Mouse (Mus musculus) lung, postnatal 36 days (tissue): ENCODE measurements around the gene Atp5g1.

Source experiments
- DNase-seq: peaks from one replicate; pipeline ENCODE4 v3.0.0; 2022; ENCODE audit warnings: mixed read lengths

Atp5g1 gene

DNA sequence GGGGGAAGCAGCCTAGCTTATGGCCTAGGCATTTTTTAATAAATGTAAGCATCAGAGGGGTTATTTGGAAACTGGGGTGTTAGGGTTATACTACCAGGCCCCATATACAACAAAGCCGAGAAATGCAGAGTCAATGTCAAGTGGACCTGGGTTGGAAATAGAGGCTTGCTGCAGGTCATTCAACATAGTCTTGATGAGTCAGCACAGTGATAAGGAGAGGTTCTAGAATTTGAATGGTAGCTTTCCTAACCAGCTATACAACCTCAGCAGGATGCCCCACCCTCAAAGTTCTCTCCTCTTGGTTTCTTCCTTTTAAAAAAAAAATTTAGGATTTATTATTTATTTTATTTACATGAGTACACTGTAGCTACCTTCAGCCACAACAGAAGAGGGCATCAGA, 4.5 kb downstream of the Atp5g1 start:
- DNase-seq, result no peak

DNA sequence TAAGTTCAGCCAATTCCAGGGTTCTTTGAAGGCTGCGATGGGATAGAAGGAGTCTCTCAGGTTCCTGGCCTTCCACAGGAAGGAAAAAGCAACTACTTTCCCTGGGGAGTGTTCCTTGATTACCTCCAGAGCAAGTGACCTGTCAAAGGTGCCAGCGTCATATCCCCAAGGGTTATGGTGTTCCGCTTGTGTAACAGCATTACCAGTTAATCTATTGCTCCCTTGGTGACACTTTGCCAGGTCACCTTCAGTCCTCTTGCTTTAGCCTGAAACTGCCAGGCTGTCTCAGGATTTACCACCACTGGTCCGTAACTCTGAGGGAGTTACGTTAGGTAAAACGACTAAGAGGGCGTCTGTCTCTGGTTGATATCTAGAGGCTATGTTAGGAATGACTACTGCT, 5.1 kb downstream of the Atp5g1 start:
- no peak for DNase-seq

DNA sequence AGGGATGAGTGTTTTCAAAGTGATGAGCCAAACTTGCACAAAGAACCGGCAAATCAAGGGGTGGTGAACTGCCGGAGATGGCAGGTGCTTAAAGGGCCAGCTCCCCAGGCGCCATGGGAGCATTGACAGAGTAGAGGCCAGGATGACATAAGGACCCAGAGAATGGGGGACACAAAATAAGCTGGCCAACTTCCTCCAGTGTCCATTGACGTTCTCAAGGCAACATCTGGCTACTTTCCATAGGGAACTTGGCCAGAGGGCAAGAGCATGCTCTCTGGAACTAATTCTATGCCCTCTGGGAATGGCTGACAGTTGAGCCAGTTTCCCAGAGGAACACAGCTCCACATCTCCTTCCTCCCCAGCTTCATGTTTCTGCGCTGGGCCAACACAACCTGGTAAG, 7.2 kb downstream of the Atp5g1 start:
- no peak for DNase-seq

DNA sequence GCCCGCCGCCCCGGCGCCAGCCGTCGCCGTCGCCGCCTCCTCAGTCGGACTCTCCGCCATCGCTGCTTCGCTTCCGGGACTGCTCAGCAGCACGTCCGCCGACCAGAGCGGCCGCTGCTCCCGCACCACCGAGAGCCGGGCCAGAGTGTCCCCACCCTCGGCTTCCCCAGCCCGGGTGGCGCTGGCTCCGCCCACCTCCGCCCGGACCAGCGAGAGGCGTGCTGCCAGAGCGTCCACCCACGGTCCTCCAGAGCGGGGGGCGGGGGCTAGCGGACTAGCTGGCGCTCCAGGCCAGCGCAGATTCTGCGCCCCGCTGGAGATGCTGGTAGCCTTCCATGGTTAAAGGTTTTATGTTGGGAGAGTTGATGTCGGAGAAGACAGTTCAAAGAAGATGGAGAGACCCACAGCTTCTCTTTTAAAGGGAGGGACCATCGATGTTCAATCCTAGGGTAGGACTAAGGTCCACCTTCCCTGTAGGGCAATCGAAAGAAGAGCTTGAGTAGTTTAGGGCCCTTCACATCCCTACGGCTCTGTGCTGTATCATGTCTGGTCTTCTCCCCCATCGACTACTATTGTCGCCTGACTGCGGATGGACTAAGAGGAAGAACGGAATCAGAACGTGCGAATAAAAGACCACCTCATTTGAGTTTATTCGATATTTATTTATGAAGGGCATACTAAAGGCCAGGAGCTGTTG, 10.1 kb downstream of the Atp5g1 start, which contains the start of gene Ube2z:
Gene Ube2z, minus strand, starts transcription at position 174 of the 697 bp plus-strand sequence.
- peak; percentile 98 for DNase-seq

DNA sequence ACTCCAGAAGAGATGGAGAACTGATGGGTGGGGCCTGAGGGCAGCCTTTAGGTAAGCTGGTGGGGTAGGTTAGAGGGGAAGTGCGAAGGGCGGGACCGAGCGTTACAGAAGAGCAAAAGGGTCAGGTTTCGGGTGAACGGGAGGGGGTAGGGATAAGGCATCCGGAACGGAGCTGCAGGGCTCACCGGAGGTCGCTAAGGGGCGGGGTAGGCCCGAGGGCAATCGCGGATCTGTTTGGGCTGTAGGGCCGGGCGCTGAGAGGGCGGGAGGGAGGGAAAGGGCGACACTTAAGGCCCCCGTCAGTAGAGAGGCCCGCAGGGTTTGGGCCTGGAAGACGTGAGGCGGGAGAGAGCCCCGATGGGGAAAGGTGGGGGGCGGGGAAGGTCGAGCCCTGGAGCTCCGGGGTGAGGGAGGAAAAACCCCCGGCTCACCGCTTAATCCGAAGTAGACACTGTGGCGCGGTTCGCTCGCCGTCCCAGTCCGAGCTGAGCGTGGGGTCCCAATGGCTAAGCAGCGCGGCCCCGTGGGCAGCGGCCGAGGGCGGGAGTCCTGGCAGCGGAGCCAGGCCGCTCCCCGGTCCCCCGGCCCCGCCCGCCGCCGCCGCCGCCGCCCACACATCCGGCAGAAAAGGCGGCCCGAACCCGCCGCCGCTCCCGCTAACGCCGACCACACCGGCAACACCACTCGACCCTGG, 10.8 kb downstream of the Atp5g1 start:
- peak; percentile 49 for DNase-seq

DNA sequence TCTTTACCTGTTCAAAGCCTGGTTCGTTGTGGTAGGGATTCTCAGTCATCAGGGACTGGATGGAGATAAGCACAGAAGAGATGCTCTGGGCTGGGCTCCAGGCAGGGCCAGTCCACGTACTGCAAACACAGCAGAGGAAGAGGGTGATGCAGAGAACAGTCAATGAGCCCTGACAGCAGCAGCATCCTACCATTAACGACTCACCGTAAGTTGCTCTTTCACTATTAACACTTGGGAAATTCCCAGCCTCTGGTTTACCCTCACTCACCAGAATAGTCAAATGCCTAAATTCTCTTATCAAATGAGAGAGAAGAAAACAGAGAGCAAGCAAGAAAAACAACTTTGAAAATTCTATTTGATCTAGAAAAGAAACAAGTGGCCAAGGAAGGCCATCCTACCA, 17.2 kb downstream of the Atp5g1 start:
- DNase-seq, result no peak

DNA sequence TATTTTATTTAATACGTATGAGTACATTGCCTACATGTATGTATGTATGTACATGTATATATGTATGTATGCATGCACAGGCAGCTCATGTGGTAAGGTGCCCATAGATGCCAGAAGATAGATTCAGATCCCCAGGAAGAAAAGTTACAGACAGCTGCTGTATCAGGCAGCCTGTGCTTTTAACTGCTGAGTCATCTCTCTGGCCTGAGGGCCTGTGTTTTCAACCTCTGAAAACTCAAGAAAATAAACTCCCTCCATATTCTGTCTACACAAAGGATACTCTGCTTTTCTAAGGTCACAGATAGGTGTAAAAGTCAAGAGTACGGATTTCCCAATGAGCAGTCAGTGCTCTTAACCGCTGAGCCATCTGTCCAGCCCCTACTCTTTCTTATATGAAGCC, 24.6 kb downstream of the Atp5g1 start:
- no peak for DNase-seq

DNA sequence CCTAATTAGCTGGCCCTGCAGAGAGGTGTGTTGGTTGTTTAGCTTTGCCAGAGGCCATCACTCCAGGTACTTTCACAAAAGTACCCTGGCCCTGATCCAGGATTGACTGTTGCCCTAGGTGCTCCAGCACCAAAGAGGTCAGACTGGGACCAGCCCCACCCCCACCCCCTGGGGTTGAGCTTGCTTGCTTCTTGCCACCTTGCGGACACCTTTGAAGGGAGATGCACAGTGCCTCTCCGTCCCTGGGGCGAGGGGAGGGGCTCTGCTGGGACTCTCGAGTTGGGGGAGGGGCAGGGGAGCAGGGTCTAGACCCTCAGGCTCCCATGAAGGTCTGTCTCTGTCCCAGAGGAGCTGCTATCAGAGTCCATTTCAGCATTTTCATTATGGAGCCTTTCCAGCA, 25.5 kb downstream of the Atp5g1 start:
- DNase-seq, result peak; percentile 8

DNA sequence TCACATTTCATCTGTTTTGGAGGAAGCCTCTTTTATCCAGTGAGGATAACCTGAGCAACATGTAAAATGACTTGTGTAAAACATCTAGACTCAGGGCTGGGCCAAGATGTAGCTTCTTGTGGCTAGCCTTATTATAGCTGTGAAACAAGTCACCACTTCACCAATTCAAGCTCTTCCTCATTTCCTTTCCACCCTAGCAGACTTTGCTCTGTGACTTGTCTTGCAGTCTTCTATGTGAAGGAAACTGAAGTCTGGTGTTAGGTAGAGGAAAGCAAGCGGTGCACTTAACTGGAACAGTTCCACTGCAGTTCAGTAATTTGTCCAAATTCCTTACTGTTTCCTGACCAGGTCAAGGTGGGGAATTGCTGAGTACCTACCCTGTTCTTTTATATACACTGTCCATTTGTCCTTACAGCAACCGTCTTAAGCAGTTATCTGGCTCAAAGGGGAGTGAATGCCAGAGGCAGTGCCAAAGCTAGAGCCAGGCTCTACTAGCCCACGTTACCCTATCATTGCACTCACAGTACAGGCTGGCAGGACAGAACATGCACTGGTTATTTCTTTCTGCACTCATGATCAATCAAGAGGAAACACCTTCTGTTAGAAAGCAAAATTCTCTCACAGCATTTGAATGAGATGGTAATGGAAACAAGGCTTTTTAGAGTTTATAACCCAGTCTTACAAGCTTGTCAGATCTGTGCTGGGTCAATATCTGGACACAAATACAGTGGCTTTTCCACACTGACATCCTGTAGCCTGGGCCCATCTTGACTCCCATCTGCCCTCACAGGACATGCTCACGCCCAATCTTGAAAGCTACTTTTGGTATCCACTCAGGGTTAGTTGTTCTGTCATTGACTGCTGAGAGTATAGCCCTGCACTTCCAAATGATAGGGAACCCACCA, 27.7 kb downstream of the Atp5g1 start:
- DNase-seq, result no peak

DNA sequence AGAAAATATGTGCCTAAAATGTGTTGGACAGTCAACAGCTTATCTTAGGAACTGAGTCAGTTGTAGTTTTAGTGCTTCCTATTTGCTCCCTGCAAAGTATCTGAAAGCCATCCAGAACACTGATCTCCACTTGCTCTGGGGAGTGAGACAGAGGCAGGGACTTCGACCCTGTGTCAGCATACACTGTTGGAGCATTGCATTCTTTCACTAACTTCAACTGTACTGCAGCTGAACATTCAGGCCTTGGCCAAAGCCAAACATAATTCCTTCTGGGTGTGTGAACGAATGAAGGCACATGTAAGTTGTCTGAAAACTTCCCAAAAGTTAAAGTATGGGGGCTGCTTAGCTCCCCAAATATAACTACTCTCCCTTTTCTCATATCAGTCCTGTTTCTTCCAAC, 28.7 kb downstream of the Atp5g1 start:
- no peak for DNase-seq

DNA sequence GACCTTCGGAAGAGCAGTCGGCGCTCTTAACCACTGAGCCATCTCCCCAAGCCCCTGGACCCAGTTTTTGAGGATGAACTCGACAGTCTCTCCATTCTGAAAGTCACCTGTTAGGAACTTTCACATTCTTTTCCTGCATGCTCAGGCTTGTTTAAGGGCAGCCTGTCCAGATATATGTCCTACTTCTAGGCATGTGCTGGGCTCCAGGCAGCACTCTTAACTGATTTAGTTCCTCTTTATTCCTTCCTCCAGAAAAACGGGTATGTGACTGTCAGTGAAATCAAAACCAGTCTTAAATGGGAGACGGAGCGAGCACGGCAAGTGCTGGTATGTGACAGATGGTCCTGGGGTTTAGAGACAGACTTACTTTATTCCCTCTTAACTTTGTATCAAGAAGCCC, 29.4 kb downstream of the Atp5g1 start:
- no peak for DNase-seq

DNA sequence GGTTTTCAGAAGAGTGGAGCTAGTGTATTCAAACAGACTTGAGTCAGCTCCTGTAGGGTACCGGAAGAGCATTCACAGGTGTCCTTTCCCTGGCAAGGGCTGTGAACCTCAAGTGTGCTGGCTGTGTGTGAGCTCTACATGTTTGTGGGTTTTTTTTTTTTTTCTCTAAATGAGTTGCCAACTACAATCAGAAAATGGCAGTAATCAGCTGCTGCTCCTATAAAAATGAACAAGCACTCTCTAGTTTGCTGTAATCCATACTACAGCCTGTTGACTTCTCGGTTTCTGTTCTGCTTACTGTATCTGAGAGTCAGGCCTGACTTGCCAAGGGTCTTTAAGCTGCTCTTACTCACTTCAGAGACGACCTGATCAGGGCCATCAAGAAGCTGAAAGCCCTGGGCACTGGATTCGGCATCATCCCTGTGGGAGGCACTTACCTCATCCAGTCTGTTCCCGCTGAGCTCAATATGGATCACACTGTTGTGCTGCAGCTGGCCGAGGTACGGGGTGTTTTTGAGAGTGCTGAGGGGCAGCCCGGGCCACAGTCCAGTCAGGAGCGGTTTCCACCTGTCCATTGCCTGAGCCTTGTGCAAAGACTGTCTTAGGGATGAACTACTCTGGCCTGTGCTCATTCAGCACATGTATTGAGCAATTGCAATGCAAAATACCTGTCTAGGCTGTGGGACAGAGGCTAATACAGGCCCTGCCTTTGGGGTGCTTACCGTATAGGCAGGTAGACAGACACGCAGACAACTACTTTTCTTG, 30.5 kb downstream of the Atp5g1 start:
- no peak for DNase-seq

DNA sequence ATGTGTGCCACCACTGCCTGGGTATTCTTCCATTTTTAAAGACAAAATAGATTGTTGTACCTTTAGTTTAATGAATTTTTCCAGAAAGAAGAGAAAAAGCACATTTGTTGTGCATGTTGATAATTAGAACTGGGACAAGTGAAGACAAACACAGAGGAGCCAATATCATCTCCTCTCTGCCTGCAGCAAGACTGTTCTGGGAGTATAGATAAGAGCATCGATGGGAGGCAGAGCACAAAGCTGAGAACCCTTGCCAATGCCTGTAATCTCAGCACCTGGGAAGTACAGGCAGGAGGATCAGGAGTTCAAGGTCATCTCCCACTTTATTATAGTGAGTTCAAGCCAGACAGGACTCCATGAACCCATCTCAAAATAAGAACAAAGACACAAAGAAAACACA, 36.9 kb downstream of the Atp5g1 start:
- no peak for DNase-seq

DNA sequence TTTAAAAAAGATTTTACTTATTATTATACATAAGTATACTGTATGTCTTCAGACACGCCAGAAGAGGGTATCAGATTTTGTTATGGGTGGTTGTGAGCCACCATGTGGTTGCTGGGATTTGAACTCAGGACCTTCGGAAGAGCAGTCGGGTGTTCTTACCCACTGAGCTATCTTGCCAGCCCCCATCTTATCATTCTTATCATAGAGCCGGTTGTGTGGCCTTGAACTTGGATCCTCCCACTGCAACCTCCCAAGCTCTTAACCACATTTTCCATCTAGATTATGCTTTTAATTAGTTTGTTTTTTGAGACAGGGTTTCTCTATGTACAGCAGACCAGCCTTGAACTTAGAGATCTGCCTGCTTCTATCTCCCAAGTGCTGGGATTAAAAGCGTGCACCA, 38.0 kb downstream of the Atp5g1 start:
- no peak for DNase-seq

DNA sequence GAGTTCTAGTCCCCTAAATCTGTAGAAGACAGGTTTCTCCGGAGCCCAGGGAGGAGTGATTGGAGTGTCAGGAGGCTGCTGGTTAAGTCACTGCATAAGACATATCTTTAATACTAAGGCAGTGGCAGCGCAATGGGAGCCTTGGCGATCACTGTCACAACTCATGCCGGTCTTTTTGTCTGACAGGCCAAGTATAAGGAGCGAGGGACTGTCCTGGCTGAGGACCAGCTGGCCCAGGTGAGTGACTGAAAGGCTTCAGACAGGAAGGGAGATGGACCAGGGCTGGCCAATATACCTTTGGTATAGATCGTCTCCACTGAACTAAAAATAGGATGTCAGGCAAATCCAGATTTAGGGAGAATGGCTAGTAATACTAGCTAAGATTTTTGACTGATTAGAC, 40.3 kb downstream of the Atp5g1 start:
- DNase-seq, result no peak

DNA sequence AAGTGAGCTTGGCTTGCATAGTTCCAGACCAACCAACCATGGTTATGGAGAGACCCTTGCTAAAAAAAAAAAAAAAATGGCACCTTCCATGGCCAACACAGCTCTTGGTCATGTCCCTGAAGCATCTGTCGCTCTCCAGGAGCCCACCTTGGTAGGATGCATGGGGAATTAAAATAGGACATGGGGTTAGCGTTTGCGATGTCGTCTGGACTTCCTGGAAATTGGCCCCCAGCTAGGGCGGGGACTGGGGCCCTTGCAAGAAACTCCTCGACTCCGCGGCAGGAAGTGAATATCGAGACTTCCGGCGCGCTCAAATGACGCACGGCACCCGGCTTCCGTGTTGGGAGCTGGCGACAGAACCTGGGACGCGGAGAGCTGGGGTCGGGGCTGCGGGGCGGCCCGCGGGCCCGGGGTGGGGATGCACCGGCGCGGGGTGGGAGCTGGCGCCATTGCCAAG, 40.8 kb downstream of the Atp5g1 start, which contains the start of gene Snf8:
Gene Snf8, plus strand, starts transcription at position 290 of the 457 bp plus-strand sequence.
- DNase-seq, result peak; percentile 97

DNA sequence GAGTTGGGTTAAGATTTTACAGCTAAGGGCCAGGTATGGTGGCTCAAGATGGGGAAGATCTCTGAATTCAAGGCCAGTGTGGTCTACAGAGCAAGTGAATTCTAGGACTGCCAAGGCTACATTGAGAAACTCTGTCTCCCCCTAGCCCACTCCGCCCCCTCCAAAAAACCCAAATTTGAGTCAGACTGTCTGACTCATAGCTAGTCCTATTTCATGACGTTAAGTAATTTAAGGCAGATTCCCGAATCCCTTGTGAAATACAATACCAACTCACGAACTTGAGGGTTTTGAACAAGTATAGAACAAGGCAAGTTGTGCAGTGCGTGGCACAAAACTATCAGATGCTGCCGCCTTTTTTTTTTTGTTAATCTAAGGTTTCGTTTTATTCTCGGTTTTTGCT, 41.4 kb downstream of the Atp5g1 start:
- no peak for DNase-seq

DNA sequence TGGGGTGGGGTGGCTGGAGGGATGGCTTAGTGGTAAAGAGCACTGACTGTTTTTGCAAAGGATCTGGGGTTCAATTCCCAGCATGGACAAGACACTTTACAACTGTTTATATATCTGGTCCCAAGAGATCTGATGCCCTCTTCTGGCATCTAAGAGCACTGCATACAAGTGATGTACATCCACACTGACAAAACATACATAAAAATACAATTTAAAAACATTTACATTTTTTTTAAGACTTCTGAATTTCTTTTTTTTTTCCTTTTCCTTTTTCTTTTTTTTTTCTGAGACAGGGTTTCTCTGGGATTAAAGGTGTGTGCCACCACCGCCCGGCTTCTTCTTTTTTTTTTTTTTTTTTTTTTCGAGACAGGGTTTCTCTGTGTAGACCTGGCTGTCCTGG, 42.2 kb downstream of the Atp5g1 start:
- DNase-seq, result peak; percentile 10

DNA sequence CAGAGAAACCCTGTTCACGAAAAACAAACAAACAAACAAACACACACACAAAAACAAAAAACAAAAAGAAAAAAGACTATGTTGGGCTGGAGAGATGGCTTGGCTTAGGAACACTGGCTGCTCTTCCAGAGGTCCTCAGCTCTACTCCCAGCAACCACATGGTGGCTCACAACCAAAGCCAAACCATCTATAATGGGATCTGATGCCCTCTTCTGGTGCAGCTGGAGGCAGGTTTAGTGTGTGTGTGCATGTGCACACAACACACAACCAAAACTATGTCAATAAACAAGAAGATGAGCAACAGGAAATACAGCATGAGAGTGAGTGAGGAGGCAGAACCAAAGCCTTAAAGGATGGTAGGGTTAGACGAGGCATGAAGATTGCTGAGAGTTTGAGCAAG, 43.8 kb downstream of the Atp5g1 start:
- no peak for DNase-seq

DNA sequence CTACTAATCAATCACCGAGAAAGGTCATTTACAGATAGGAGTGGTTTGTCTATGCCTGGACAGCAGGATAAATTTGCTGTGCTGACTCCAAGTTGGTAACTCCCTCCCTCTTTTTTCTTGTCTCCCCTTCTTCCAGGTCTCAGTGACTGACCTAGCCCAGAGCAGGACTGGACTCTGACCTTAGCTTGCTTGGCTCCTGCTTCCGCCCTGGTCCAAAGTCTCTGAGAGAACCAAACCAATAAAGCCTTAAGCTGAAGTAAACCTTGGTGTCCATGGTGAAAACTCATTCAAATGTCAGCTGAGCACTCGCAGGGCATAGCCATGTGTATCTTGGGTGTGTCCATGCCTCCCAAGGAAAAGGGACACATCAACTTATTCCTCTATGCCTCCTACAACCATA, 44.9 kb downstream of the Atp5g1 start:
- DNase-seq, result no peak

DNA sequence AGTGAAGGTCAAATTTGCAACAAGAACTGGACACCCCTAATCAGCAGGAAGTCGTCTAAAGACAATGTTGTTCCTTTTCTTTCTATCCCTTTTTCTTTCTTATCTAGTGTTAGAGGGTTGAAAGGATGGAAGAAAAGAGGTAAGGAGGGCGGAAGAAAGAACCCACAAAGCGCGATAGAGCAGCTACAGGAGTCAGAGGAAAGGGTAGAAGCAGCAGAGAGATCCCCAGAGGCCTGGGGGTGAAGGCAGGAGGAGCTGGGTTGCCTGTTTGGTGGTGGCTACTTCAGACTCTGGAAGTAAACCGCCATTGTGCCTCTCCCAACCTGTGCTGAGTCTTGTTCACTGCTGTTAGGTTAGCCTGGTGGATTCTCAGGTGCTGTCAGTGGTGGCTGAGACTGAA, 47.3 kb downstream of the Atp5g1 start:
- no peak for DNase-seq

DNA sequence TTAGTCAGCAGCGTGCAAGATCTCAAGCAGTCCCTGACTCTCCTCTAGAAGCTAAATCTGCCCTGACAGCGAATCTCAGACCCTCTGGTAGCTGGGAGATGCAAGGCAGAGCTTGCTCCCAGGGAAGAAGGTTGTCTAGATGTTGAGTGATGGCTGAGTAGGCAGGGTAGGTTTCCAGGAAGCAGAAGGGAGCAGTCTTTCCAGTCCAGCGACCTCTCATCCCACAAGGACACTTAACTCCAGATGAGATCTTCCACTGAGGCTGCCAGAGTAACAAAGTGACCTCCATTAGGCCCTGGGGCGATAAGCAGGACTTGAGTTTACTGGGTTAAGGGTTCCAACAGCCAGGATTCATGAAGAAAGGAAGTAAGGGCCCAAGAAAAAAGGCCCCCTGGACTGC, 54.8 kb downstream of the Atp5g1 start:
- DNase-seq, result no peak
